Mouse (Mus musculus) heart, postnatal 36 days (tissue): Measurements from ENCODE around the gene Dtx3. TPM values are rescaled to one million over a fixed set of nuclear protein-coding genes. Genes with fewer than 3 reads are reported as not detected.

Source experiments
- DNase-seq, 2 experiments: peaks; one replicate each; pipeline ENCODE4 v3.0.0; 2021 to 2022
- intact Hi-C: fragments of 180-260 bp; cut with DNase I; formaldehyde crosslinking; loops from one replicate; pipeline ENCODE4 v1.15.1; 2025
- total RNA-seq, 2 experiments: library from RNA; stranded (reverse); gene quantifications; 2 replicates each; pipeline ENCODE4 v1.2.3; 2021

Dtx3 gene
- 10 to 100 TPM; 25.8 to 29.4 TPM for total RNA-seq

DNA sequence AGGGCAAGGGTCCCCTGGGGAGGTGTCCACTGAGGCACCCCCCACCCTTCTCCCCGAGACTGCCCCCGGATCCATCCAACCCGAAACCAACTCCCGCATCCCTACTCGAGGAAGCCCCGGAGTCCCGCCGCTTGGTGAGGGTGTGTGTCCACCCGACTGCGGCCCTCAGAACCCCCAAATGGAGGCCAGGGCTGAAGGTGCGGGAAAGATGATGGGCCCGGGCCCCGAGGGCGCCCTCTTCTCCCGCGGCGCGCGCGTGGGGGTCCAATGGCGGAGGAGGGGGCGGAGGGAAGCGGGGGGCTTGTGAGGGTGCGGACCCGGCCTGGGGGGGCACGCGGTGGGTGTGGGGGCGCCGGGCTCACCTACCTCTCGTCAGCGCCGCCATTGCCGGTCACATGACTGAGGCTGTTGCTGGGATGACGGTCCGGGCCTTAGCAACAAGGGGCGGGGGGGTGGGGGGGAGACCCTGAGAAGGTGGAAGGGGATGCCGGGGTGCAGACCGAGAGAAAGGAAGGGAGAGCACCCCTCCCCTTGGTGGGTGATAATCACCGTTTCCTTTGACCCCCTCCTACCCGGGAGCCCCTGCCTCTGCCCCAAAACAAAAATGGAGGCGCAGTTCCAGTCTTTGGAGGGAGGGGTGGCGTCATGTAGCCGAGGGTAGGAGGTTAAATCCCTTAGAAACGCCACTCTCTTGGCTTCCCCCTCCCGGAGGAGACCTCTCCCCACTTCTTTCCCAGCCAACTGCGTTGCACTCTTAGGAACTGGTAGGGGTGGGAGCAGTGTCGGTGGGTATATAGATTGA, at the start of gene Dtx3:
Gene Dtx3 (minus strand): TSS at position 401 of the 802 bp plus-strand sequence.
- DNase-seq = peak in 1 of 2 experiments; percentile 62
- intact Hi-C loops = no loop called here

- DNase-seq = no peak
- intact Hi-C loops = no loop called here
Observed at GRCm38 (mm10) chr10:127238241-127238824, 42.8 kb upstream of the Dtx3 start.

GRCm38 (mm10) chr10:127236541-127236940, 41.0 kb upstream of the Dtx3 start:
- intact Hi-C loops = no loop called here
- DNase-seq = no peak

DNA sequence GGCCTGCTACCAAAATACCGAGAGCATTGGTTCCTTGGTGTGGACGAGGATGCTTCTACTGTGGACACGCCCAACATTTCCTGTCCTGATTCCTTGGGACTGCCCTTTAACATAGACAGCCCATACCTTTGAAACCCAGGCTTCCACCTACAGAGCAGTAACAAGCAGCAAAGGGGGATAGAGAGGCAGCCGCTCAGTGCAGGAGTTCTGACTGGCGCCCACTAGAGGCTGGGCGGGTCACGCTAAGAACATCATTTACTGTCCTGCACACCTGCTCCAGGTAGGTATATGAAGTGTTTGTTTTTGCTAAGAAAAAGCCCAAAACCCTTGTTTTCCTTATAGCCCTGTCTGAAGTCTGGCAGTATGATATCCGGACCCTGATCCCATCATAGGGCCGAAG, 37.6 kb upstream of the Dtx3 start:
- intact Hi-C loops = no loop called here
- no peak for DNase-seq

GRCm38 (mm10) chr10:127231741-127232140, 36.2 kb upstream of the Dtx3 start:
- no peak for DNase-seq
- intact Hi-C loops = no loop called here

DNA sequence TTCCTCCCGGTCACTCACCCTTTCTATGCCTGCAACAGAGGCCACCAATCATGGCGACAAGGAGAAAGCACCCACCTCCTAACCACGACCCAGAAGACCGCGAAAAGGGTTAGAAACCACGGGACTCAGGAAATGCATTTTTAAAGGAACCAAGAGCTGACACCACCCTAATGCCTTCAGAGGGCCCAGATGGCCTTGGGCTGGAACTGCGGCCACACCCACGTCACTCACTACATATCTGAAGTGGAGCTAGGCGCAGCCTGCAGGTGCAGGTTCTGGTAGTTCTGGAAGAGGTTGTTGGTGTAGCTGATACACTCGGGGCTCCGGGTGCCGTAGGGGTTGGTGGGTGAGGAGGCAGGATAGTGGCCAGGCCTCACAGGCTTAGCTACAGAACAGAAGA, 35.2 kb upstream of the Dtx3 start:
- intact Hi-C loops = no loop called here
- DNase-seq = no peak

DNA sequence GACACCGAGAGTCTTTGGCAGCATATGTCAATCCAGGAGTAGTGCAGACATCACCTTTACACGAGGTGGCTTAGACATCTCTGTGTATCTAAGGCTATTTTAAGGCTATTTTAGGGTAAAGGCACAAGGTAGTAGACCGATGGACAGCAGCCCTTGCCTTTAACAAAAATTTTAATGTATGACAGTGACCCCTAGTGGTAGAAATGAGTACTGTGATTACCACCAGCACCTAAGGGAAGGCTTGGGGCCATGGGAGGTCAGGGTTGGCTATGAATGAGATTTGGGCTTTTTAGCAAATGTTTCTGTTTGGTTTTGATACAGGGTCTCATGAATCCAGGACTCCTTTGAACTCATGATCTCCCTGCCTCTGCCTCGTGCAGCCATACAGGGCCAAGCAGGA, 33.4 kb upstream of the Dtx3 start:
- DNase-seq = peak; percentile 48 to 56
- intact Hi-C loops = loop anchor here (1.0 to 2.0 kb wide), 3 partner anchors 52 to 104 kb away; partner anchors contain the start of gene B4galnt1

GRCm38 (mm10) chr10:127227163-127227562, 31.6 kb upstream of the Dtx3 start:
- intact Hi-C loops = no loop called here
- DNase-seq = no peak

- DNase-seq = no peak
- intact Hi-C loops = no loop called here
Observed at GRCm38 (mm10) chr10:127226318-127226895, 30.9 kb upstream of the Dtx3 start.

- intact Hi-C loops = no loop called here
- no peak for DNase-seq
Observed at GRCm38 (mm10) chr10:127225732-127226131, 30.2 kb upstream of the Dtx3 start.

- no peak for DNase-seq
- intact Hi-C loops = no loop called here
Observed at GRCm38 (mm10) chr10:127225213-127225612, 29.7 kb upstream of the Dtx3 start.

DNA sequence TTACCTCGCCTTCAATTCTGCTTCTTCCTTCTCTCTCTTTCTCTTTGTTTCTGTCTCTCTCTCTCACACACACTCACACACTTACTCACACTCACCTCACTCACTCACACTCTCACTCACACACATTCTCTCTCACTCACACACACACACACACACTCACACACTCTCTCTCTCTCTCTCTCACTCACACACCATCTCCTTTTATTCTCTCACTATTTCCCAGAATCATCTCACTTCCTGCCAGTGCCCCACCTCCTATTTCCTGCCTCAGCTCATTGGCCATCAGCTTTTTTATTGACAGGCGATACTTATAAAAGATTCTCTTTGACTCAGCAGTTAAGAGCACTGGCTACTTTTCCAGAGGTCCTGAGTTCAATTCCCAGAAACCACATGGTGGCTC, 22.8 kb upstream of the Dtx3 start:
- DNase-seq = no peak
- intact Hi-C loops = no loop called here

GRCm38 (mm10) chr10:127217177-127217576, 21.6 kb upstream of the Dtx3 start:
- intact Hi-C loops = no loop called here
- DNase-seq = no peak

GRCm38 (mm10) chr10:127216456-127216855, 20.9 kb upstream of the Dtx3 start:
- no peak for DNase-seq
- intact Hi-C loops = no loop called here

GRCm38 (mm10) chr10:127214422-127214803, 18.9 kb upstream of the Dtx3 start:
- DNase-seq = no peak
- intact Hi-C loops = no loop called here

DNA sequence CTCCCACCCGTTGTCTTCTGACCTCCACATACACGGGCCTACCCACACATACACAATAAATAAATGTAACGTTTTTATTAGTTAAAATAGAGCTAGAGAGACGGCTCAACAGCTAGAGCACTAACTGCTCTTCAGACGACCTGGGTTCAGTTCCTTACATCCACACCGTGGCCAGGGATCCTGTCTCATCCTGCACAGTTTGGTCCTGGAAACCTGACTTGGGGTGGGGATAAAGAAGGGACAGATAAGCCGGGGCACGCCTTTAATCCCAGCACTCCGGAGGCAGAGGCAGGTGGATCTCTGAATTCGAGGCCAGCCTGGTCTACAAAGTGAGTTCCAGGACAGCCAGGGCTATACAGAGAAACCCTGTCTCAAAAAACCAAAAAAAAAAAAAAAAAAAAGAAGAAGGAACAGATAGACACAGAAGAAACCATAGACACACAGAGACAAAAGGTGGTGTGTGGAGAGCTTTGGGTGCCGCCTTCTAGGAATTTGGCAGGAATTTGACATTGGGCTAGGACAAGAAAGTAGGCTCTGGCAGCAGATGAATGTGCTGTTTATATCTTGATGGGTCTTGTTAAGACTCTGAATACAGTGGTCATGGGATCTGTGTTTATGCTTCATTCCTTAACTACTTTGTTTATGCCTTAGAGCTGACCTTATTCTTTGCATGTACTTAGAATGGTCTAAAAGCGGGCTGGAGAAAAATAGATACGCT, 18.3 kb upstream of the Dtx3 start:
- intact Hi-C loops = no loop called here
- DNase-seq = no peak

DNA sequence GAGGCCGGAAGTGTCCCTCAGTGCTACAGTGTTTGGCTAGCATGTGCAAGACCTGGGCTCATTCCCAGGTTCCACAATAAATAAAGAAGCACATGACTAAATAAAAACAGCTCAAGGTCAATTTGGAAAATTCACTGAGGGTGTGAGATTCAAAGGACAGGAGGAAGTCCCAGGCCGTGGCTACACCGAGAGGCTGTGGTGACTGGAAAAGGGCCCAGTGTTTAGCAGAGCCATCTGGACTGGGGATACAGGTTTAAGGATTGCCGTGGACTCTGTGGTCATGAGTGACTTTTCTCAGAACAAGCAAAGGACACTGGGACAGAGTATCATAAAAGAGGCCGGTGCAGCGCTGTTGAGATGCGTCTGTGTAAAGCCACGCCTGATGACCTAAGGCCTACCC, 17.7 kb upstream of the Dtx3 start:
- no peak for DNase-seq
- intact Hi-C loops = no loop called here

DNA sequence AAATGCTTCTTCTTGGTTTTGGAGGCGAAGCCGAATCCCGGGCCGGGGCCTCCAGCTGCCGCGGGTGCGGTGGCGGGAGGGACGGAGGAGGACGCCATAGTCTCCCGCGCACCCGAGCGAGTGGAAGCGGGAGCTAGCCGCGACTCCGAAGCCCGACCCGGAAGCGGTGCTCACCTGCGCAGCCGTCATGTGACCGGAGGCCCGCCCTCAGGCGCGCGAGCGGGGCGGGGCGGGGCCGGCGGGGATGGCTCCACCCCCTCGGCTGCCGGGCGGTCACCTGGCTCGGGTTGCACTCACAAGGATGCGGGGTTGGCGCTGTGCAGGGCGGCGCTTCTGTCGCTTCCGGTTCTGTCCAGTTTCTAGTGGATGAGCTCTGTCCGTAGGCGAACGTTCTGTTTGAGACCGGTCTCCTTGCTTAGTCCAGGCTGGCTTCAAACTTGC, 15.9 kb upstream of the Dtx3 start, which contains the start of gene Pip4k2c:
Gene Pip4k2c (minus strand): TSS at position 172 of the 441 bp plus-strand sequence.
- intact Hi-C loops = no loop called here

GRCm38 (mm10) chr10:127210961-127211405, 15.5 kb upstream of the Dtx3 start:
- DNase-seq = no peak
- intact Hi-C loops = no loop called here

More for the DNA sequence above, 15.9 kb upstream of the Dtx3 start, which contains the start of gene Pip4k2c:
- peak; percentile 87 to 90 for DNase-seq

GRCm38 (mm10) chr10:127209928-127210570, 14.5 kb upstream of the Dtx3 start:
- no peak for DNase-seq
- intact Hi-C loops = no loop called here
